Mouse (Mus musculus) erythroblast, embryonic 14.5 days (primary cell): ENCODE measurements around the gene Kmt2d.

ENCODE experiments used
- GATA1 ChIP-seq: IDR thresholded peaks from 2 replicates; pipeline ENCODE4 v1.6.1; 2012; ENCODE audit warnings: low read length, inconsistent platforms, mixed read lengths
- TAL1 ChIP-seq: IDR thresholded peaks from 3 replicates; pipeline ENCODE4 v1.6.1; 2012; ENCODE audit warnings: low read length, inconsistent platforms, mixed read lengths

GRCm38 (mm10) chr15:98852071-98852470, 18.9 kb downstream of the Kmt2d start:
- TF ChIP-seq TAL1 (no peak), GATA1 (no peak)
